Mouse (Mus musculus) liver, postnatal 0 days (tissue): ENCODE measurements at regions not wholly inside any gene's neighbourhood (a gene's known extent, or its start where the extent isn't known, plus 50 kb on each side); places are given as distances from the start of the nearest gene placed in this dataset.
A peak's percentile ranks its signal among the peaks of the same experiment; 100 is the strongest.

Experiments used
- ATAC-seq: fragments of 200-750 bp; cut with Nextera tagmentation; 2 replicates; pipeline ENCODE4 v1.8.0; 2017; ENCODE audit warnings: mild to moderate bottlenecking, moderate library complexity
- DNase-seq: peaks from one replicate; pipeline ENCODE4 v3.0.0-alpha.2; 2016
- H3K27ac ChIP-seq: fragments of 300-500 bp; sonication (generic); 2 replicates; pipeline ENCODE4 v1.5.1; 2014; ENCODE audit warnings: antibody characterized with exemption, moderate library complexity, mild to moderate bottlenecking, low read depth
- H3K27me3 ChIP-seq: fragments of 300-500 bp; sonication (generic); 2 replicates; pipeline ENCODE4 v1.6.1; 2014; ENCODE audit warnings: low read length, control low read depth, mixed read lengths; ENCODE audit not compliant: insufficient read depth
- H3K36me3 ChIP-seq: fragments of 300-500 bp; sonication (generic); replicated peaks from 2 replicates; pipeline ENCODE4 v1.6.1; 2014; ENCODE audit warnings: mild to moderate bottlenecking, control low read depth, low read length, moderate library complexity, mixed read lengths; ENCODE audit not compliant: insufficient read depth
- H3K4me1 ChIP-seq: fragments of 300-500 bp; sonication (generic); 2 replicates; pipeline ENCODE4 v1.6.1; 2014; ENCODE audit warnings: antibody characterized with exemption, mild to moderate bottlenecking, control low read depth; ENCODE audit not compliant: insufficient read depth
- H3K4me2 ChIP-seq: fragments of 300-500 bp; sonication (generic); 2 replicates; pipeline ENCODE4 v1.6.1; 2014; ENCODE audit warnings: low read depth, mild to moderate bottlenecking, low read length, moderate library complexity, mixed read lengths
- H3K4me3 ChIP-seq: fragments of 300-500 bp; sonication (generic); 2 replicates; pipeline ENCODE4 v1.5.1; 2014; ENCODE audit warnings: low read depth, low read length
- H3K9ac ChIP-seq: fragments of 300-500 bp; sonication (generic); replicated peaks from 2 replicates; pipeline ENCODE4 v1.6.1; 2014; ENCODE audit warnings: mild to moderate bottlenecking, moderate library complexity
- H3K9me3 ChIP-seq: fragments of 300-500 bp; sonication (generic); 2 replicates; pipeline ENCODE4 v1.6.1; 2016; ENCODE audit warnings: mild to moderate bottlenecking, control low read depth, low read length, mixed read lengths
- CTCF ChIP-seq: sonication (generic); IDR thresholded peaks from 2 replicates; pipeline ENCODE4 v1.5.1; 2016; ENCODE audit warnings: antibody characterized with exemption, low read depth
- EP300 ChIP-seq: IDR thresholded peaks from 2 replicates; pipeline ENCODE4 v1.6.1; 2016; ENCODE audit warnings: antibody characterized with exemption, low read depth, mild to moderate bottlenecking
- WGBS: fragments of 180-500 bp; shearing (Covaris S2); extraction: QIAGEN DNeasy Blood & Tissue Kit; methylation state at CpG from one replicate; pipeline ENCODE4 v1.1.7; 2014; ENCODE audit not compliant: insufficient replicate concordance; 5-methylcytosine and 5-hydroxymethylcytosine counted together

GRCm38 (mm10) chr17:68135436-68135835 is 131.5 kb upstream of the Arhgap28 start:
- no peak for ATAC-seq
- TF ChIP-seq CTCF: no peak
- TF ChIP-seq EP300: no peak
- WGBS: 53% methylated on average over 5 of the region's 5 CpGs

GRCm38 (mm10) chr17:68143307-68143706 is 130.3 kb upstream of the L3mbtl4 start:
- Histone ChIP-seq H3K27ac (no peak overlapping the region), H3K4me1 (no peaks in the 10 kb centered on the region), H3K4me2 (no peak overlapping the region), H3K9ac (no peak overlapping the region), H3K36me3 (no peaks in the 10 kb centered on the region), H3K27me3 (no peaks in the 10 kb centered on the region), H3K9me3 (no peaks in the 10 kb centered on the region), H3K4me3 (no peak overlapping the region)
- ATAC-seq (no peak), DNase-seq (no peak)
- WGBS: 75% methylated on average over 7 of the region's 7 CpGs
- TF ChIP-seq CTCF: no peak
- TF ChIP-seq EP300: no peak

More at GRCm38 (mm10) chr17:68135436-68135835, 131.5 kb upstream of the Arhgap28 start:
- Histone ChIP-seq H3K27me3 (no peaks in the 10 kb centered on the region), H3K9ac (no peak overlapping the region), H3K9me3 (no peaks in the 10 kb centered on the region), H3K36me3 (no peaks in the 10 kb centered on the region), H3K4me3 (no peak overlapping the region), H3K27ac (no peak overlapping the region), H3K4me2 (no peak overlapping the region), H3K4me1 (no peaks in the 10 kb centered on the region)
- no peak for DNase-seq

GRCm38 (mm10) chr17:68149237-68149792 is 124.3 kb upstream of the L3mbtl4 start:
- DNase-seq: no peak
- Histone ChIP-seq H3K9me3 (no peaks in the 10 kb centered on the region), H3K4me2 (no peak overlapping the region), H3K27ac (peak overlapping the region; percentile 40; the same call in 1 of the 2 replicates), H3K9ac (no peak overlapping the region), H3K4me1 (no peaks in the 10 kb centered on the region), H3K27me3 (no peaks in the 10 kb centered on the region), H3K4me3 (no peak overlapping the region), H3K36me3 (no peaks in the 10 kb centered on the region)
- WGBS: 72% methylated on average over 10 of the region's 10 CpGs
- TF ChIP-seq EP300: no peak
- TF ChIP-seq CTCF: no peak
- ATAC-seq: no peak

- Histone ChIP-seq H3K4me3 (no peak overlapping the region), H3K27ac (no peak overlapping the region; the same call in 1 of the 2 replicates), H3K9me3 (no peaks in the 10 kb centered on the region), H3K9ac (no peak overlapping the region), H3K4me2 (no peak overlapping the region), H3K36me3 (no peaks in the 10 kb centered on the region), H3K27me3 (no peaks in the 10 kb centered on the region), H3K4me1 (no peaks in the 10 kb centered on the region)
- ATAC-seq (no peak), DNase-seq (no peak)
- no peak for TF ChIP-seq EP300
- no peak for TF ChIP-seq CTCF
- 69% methylated on average over 11 of the region's 11 CpGs for WGBS
Observed at GRCm38 (mm10) chr17:68152438-68153120, 121.0 kb upstream of the L3mbtl4 start.

GRCm38 (mm10) chr17:68154879-68155278 is 118.7 kb upstream of the L3mbtl4 start:
- ATAC-seq: no peak
- no peaks in the 10 kb centered on the region for H3K4me1 ChIP-seq
- H3K27ac ChIP-seq: no peak overlapping the region
- no peaks in the 10 kb centered on the region for H3K36me3 ChIP-seq
- H3K9me3 ChIP-seq: no peaks in the 10 kb centered on the region
- H3K4me3 ChIP-seq: no peak overlapping the region
- H3K27me3 ChIP-seq: no peaks in the 10 kb centered on the region
- no peak overlapping the region for H3K9ac ChIP-seq
- no peak overlapping the region for H3K4me2 ChIP-seq
- no peak for DNase-seq
- no peak for TF ChIP-seq EP300
- no peak for TF ChIP-seq CTCF
- 59% methylated on average over 4 of the region's 4 CpGs for WGBS

GRCm38 (mm10) chr17:68158172-68158651 is 115.4 kb upstream of the L3mbtl4 start:
- no peak overlapping the region for H3K4me3 ChIP-seq
- DNase-seq: no peak
- H3K27ac ChIP-seq: no peak overlapping the region
- no peak for ATAC-seq
- WGBS: 68% methylated on average over 13 of the region's 13 CpGs
- no peak for TF ChIP-seq CTCF
- no peak for TF ChIP-seq EP300
- H3K36me3 ChIP-seq: no peaks in the 10 kb centered on the region
- no peak overlapping the region for H3K4me2 ChIP-seq
- H3K9ac ChIP-seq: no peak overlapping the region
- H3K9me3 ChIP-seq: no peaks in the 10 kb centered on the region
- no peaks in the 10 kb centered on the region for H3K4me1 ChIP-seq
- H3K27me3 ChIP-seq: no peaks in the 10 kb centered on the region
